Mouse (Mus musculus) limb, embryonic 13.5 days (tissue): Measurements from ENCODE around the gene Gm20809. TPM values are rescaled to one million over a fixed set of nuclear protein-coding genes. Genes with fewer than 3 reads are reported as not detected.
"Not testable (repeated sequence)": the region's sequence is repeated elsewhere in the genome, so short reads cannot be mapped to it uniquely, and the experiment has no call there.

ENCODE experiments used
- ATAC-seq: fragments of 200-750 bp; cut with Nextera tagmentation; 2 replicates; pipeline ENCODE4 v1.8.0; 2017; ENCODE audit warnings: low read depth, moderate number of reproducible peaks, moderate TSS enrichment; ENCODE audit not compliant: low FRiP score
- H3K27ac ChIP-seq: fragments of 300-500 bp; sonication (generic); 2 replicates; pipeline ENCODE4 v1.5.1; 2015; ENCODE audit warnings: inconsistent platforms, mild to moderate bottlenecking, moderate library complexity
- H3K27me3 ChIP-seq: fragments of 300-500 bp; sonication (generic); 2 replicates; pipeline ENCODE4 v1.6.1; 2015; ENCODE audit warnings: mild to moderate bottlenecking, inconsistent platforms
- H3K36me3 ChIP-seq: fragments of 300-500 bp; sonication (generic); 2 replicates; pipeline ENCODE4 v1.6.1; 2015; ENCODE audit warnings: inconsistent platforms, mild to moderate bottlenecking, moderate library complexity
- H3K4me1 ChIP-seq: fragments of 300-500 bp; sonication (generic); 2 replicates; pipeline ENCODE4 v1.6.1; 2015; ENCODE audit warnings: inconsistent platforms
- H3K4me2 ChIP-seq: fragments of 300-500 bp; sonication (generic); replicated peaks from 2 replicates; pipeline ENCODE4 v1.6.1; 2015; ENCODE audit warnings: inconsistent platforms, mild to moderate bottlenecking, moderate library complexity
- H3K4me3 ChIP-seq: fragments of 300-500 bp; sonication (generic); 2 replicates; pipeline ENCODE4 v1.5.1; 2015; ENCODE audit warnings: moderate library complexity, mild to moderate bottlenecking, inconsistent platforms
- H3K9ac ChIP-seq: fragments of 300-500 bp; sonication (generic); 2 replicates; pipeline ENCODE4 v1.6.1; 2015; ENCODE audit warnings: mild to moderate bottlenecking, inconsistent platforms
- H3K9me3 ChIP-seq: fragments of 300-500 bp; sonication (generic); 2 replicates; pipeline ENCODE4 v1.6.1; 2016; ENCODE audit warnings: inconsistent platforms
- WGBS: fragments of 180-500 bp; shearing (Covaris S2); methylation state at CpG from one replicate; pipeline ENCODE4 v1.1.7; 2015; 5-methylcytosine and 5-hydroxymethylcytosine counted together
- polyA plus RNA-seq: library from polyadenylated mRNA; unstranded; fragments of >200 nt; fragmentation: Nextera tagmentation; extraction: Ambion mirVana; gene quantifications from 2 replicates; pipeline ENCODE4 v1.2.1, GENCODE M21; 2015

The Gm20809 gene
- polyA plus RNA-seq, result not detected in 2 replicates

DNA sequence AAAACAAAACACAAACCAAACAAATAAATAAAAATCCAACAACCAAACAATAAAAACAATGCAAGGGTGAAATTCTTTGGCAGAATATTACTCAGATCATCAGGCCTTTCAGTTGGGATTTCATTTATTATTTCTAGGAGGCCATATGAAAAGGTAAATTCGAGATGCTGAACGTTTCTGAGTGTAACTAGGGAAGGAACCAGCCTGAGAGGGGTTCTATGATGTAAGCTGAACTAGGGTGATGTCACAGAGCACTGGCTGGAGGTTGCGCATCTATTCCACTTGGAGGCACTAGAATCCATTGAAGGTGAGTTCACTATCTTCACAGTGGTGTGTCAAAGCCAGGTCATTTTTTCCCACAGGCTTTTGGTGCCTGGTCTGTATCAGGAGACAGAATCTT is at the start of gene Gm20809:
Gm20809 (plus strand) TSS at position 301 of the 400 bp plus-strand sequence.
- H3K27me3 ChIP-seq, ATAC-seq, H3K9ac ChIP-seq, H3K36me3 ChIP-seq, H3K27ac ChIP-seq, H3K4me3 ChIP-seq, H3K4me1 ChIP-seq, H3K9me3 ChIP-seq, H3K4me2 ChIP-seq: not testable (repeated sequence)
- WGBS, result no CpG with 5 or more reads among the region's 3 CpGs
